Mouse (Mus musculus) inflammation-experienced regulatory T-cells, adult 6 months (primary cell): Measurements from ENCODE around the gene Cxcl16. TPM values are rescaled to one million over a fixed set of nuclear protein-coding genes. Genes with fewer than 3 reads are reported as not detected.
"Not testable (repeated sequence)": the region's sequence is repeated elsewhere in the genome, so short reads cannot be mapped to it uniquely, and the experiment has no call there.

Experiments used
- ATAC-seq: one replicate; pipeline ENCODE4 v1.8.0; 2017
- polyA plus RNA-seq, 3 experiments: library from polyadenylated mRNA; unstranded; fragments of 100-300 nt; shearing (Covaris generic); gene quantifications; one replicate each; pipeline ENCODE4 v1.2.1; 2017

The Cxcl16 gene
- polyA plus RNA-seq, 3 experiments from 2014 or later = 0.62 to 0.85 (median 0.72) TPM

- ATAC-seq = peak; percentile 96
Observed at GRCm38 (mm10) chr11:70451797-70452498, 7.8 kb downstream of the Cxcl16 start, which contains the start of gene Med11. Gene Med11, plus strand, starts transcription at chr11:70451919.

GRCm38 (mm10) chr11:70450926-70451325 is 8.9 kb downstream of the Cxcl16 start:
- no peak for ATAC-seq

- no peak for ATAC-seq
Observed at GRCm38 (mm10) chr11:70447373-70447772, 12.4 kb downstream of the Cxcl16 start.

GRCm38 (mm10) chr11:70446756-70447155 is 13.0 kb downstream of the Cxcl16 start:
- no peak for ATAC-seq

GRCm38 (mm10) chr11:70444667-70445066 is 15.1 kb downstream of the Cxcl16 start:
- no peak for ATAC-seq

- no peak for ATAC-seq
Observed at GRCm38 (mm10) chr11:70443964-70444363, 15.8 kb downstream of the Cxcl16 start.

- no peak for ATAC-seq
Observed at GRCm38 (mm10) chr11:70441882-70442281, 17.9 kb downstream of the Cxcl16 start.

GRCm38 (mm10) chr11:70440637-70441036 is 19.1 kb downstream of the Cxcl16 start:
- ATAC-seq = no peak

- no peak for ATAC-seq
Observed at GRCm38 (mm10) chr11:70438728-70439374, 20.9 kb downstream of the Cxcl16 start.

- no peak for ATAC-seq
Observed at GRCm38 (mm10) chr11:70437426-70437825, 22.4 kb downstream of the Cxcl16 start.

- ATAC-seq = peak; percentile 20
Observed at GRCm38 (mm10) chr11:70435476-70435875, 24.3 kb downstream of the Cxcl16 start.

- no peak for ATAC-seq
Observed at GRCm38 (mm10) chr11:70433951-70434350, 25.8 kb downstream of the Cxcl16 start.

- peak; percentile 5 for ATAC-seq
Observed at GRCm38 (mm10) chr11:70433569-70433943, 26.2 kb downstream of the Cxcl16 start.

GRCm38 (mm10) chr11:70432895-70433568 is 26.8 kb downstream of the Cxcl16 start:
- peak; percentile 28 for ATAC-seq

- peak; percentile 76 for ATAC-seq
Observed at GRCm38 (mm10) chr11:70432048-70432894, 27.5 kb downstream of the Cxcl16 start, which contains the start of gene Arrb2. Gene Arrb2, plus strand, starts transcription at chr11:70432635.

GRCm38 (mm10) chr11:70431574-70431973 is 28.2 kb downstream of the Cxcl16 start:
- ATAC-seq = no peak

- ATAC-seq = not testable (repeated sequence)
Observed at GRCm38 (mm10) chr11:70426598-70426997, 33.2 kb downstream of the Cxcl16 start.

- ATAC-seq = no peak
Observed at GRCm38 (mm10) chr11:70419486-70419885, 40.3 kb downstream of the Cxcl16 start.

GRCm38 (mm10) chr11:70418199-70418598 is 41.6 kb downstream of the Cxcl16 start:
- ATAC-seq = no peak

GRCm38 (mm10) chr11:70413961-70414360 is 45.8 kb downstream of the Cxcl16 start:
- ATAC-seq = no peak

- ATAC-seq = no peak
Observed at GRCm38 (mm10) chr11:70412591-70412990, 47.2 kb downstream of the Cxcl16 start.

GRCm38 (mm10) chr11:70410297-70410643 is 49.5 kb downstream of the Cxcl16 start:
- peak; percentile 39 for ATAC-seq
